Mouse (Mus musculus) forebrain, embryonic 14.5 days (tissue): ENCODE data around the gene Smarcal1. TPM values are rescaled to one million over a fixed set of nuclear protein-coding genes. Genes with fewer than 3 reads are reported as not detected.

ENCODE experiments used
- ATAC-seq: fragments of 200-750 bp; cut with Nextera tagmentation; 2 replicates; pipeline ENCODE4 v1.8.0; 2017; ENCODE audit warnings: mild to moderate bottlenecking, moderate library complexity
- DNase-seq: peaks from one replicate; pipeline ENCODE4 v3.0.0-alpha.2; 2015; ENCODE audit warnings: low spot score
- H3K27ac ChIP-seq: fragments of 300-500 bp; sonication (generic); 2 replicates; pipeline ENCODE4 v1.5.1; 2014; ENCODE audit warnings: low read depth, mild to moderate bottlenecking, control low read depth, low read length, moderate library complexity
- H3K27me3 ChIP-seq: fragments of 300-500 bp; sonication (generic); replicated peaks from 2 replicates; pipeline ENCODE4 v1.6.1; 2014; ENCODE audit warnings: low read length, control low read depth, mixed read lengths; ENCODE audit not compliant: control insufficient read depth, insufficient read depth
- H3K36me3 ChIP-seq: fragments of 300-500 bp; sonication (generic); 2 replicates; pipeline ENCODE4 v1.6.1; 2014; ENCODE audit warnings: low read length, control low read depth; ENCODE audit not compliant: control insufficient read depth, insufficient read depth
- H3K4me1 ChIP-seq: fragments of 300-500 bp; sonication (generic); 2 replicates; pipeline ENCODE4 v1.6.1; 2014; ENCODE audit warnings: antibody characterized with exemption, low read length, control low read depth; ENCODE audit not compliant: control insufficient read depth, insufficient read depth
- H3K4me2 ChIP-seq: fragments of 300-500 bp; sonication (generic); 2 replicates; pipeline ENCODE4 v1.6.1; 2014; ENCODE audit warnings: mild to moderate bottlenecking, control low read depth, low read length
- H3K4me3 ChIP-seq: fragments of 300-500 bp; sonication (generic); 2 replicates; pipeline ENCODE4 v1.5.1; 2014; ENCODE audit warnings: low read depth, low read length, control low read depth
- H3K9ac ChIP-seq: fragments of 300-500 bp; sonication (generic); 2 replicates; pipeline ENCODE4 v1.6.1; 2014; ENCODE audit warnings: mild to moderate bottlenecking, low read length, control low read depth, moderate library complexity
- H3K9me3 ChIP-seq: fragments of 300-500 bp; sonication (generic); replicated peaks from 2 replicates; pipeline ENCODE4 v1.6.1; 2016; ENCODE audit warnings: low read length, control low read depth, mixed read lengths; ENCODE audit not compliant: control insufficient read depth
- WGBS: fragments of 180-500 bp; shearing (Covaris S2); extraction: QIAGEN DNeasy Blood & Tissue Kit; methylation state at CpG from one replicate; pipeline ENCODE4 v1.1.7; 2014; 5-methylcytosine and 5-hydroxymethylcytosine counted together
- polyA plus RNA-seq: library from polyadenylated mRNA; unstranded; fragments of >200 nt; fragmentation: Nextera tagmentation; extraction: Ambion mirVana; gene quantifications from 2 replicates; pipeline ENCODE4 v1.2.1, GENCODE M21; 2014

The Smarcal1 gene
- polyA plus RNA-seq, 1 experiment from 2014 or later: 28.6 TPM

DNA sequence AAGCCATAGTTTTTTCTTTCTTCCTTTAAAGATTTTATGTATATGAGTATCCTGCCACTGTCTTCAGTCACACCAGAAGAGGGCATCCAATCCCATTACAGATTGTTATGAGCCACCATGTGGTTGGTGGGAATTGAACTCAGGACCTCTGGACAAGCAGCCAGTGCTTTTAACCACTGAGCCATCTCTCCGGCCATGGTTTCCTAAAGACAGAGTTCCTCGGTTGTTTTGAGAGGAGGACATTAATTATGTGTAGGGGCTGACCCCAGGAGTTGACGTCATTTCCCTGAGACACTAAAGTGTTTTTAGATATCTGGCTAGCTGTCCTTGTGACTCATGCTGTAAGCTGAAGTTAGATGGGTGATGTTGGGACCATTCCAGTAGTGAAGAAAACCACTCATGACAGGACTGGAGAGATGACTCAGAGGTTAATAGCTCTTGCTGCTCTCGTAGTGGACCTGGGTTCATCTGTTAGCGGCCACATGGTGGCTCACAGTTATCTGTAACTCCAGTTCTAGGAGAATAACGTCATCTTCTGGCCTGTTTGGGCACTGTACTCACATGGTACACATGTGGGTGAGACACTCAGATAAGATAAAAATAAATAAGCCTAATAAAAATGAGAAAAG is 18.6 kb upstream of the Smarcal1 start:
- no peaks in the 10 kb centered on the region for H3K27me3 ChIP-seq
- WGBS: 85% methylated on average over 6 of the region's 6 CpGs
- no peak overlapping the region for H3K27ac ChIP-seq
- ATAC-seq (no peak), DNase-seq (no peak)
- no peaks in the 10 kb centered on the region for H3K4me1 ChIP-seq
- H3K9me3 ChIP-seq: no peaks in the 10 kb centered on the region
- H3K36me3 ChIP-seq: no peaks in the 10 kb centered on the region
- H3K4me3 ChIP-seq: no peak overlapping the region
- H3K4me2 ChIP-seq: no peak overlapping the region
- H3K9ac ChIP-seq: no peak overlapping the region

DNA sequence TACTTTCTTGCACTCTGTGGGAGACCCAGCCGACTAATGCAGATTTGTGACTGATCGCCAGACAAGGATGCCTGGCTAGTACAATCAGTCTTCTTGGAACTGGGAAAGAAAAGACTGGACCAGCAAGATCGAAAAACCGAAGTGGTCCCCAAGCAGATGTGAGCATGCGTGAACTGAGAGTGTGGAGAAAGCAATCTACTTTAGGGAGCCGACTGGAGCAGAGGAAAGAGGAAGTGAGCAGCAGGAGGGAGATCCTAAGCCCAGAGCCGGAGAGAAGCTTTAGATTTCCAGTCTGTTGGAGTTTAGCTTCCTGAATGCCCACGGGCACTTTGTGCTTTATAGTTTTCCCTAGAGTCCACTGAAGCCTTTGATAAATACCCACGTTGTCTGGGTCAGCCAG is 16.0 kb upstream of the Smarcal1 start:
- Histone ChIP-seq H3K9ac (peak overlapping the region; percentile 22; the same call in 1 of the 2 replicates), H3K4me1 (no peaks in the 10 kb centered on the region)
- no peak for ATAC-seq

GRCm38 (mm10) chr1:72568725-72569124 is 14.3 kb upstream of the Smarcal1 start:
- H3K27ac ChIP-seq: no peak overlapping the region
- H3K9ac ChIP-seq: no peak overlapping the region
- H3K9me3 ChIP-seq: no peaks in the 10 kb centered on the region
- H3K27me3 ChIP-seq: no peaks in the 10 kb centered on the region
- 95% methylated on average over 8 of the region's 8 CpGs for WGBS
- no peak overlapping the region for H3K4me3 ChIP-seq
- H3K4me2 ChIP-seq: no peak overlapping the region
- ATAC-seq (no peak), DNase-seq (no peak)
- no peaks in the 10 kb centered on the region for H3K4me1 ChIP-seq
- H3K36me3 ChIP-seq: no peaks in the 10 kb centered on the region

More for the DNA sequence above, 16.0 kb upstream of the Smarcal1 start:
- Histone ChIP-seq H3K9me3 (no peaks in the 10 kb centered on the region), H3K27ac (no peak overlapping the region), H3K27me3 (no peaks in the 10 kb centered on the region), H3K4me2 (peak overlapping the region; percentile 29; the same call in 1 of the 2 replicates), H3K4me3 (no peak overlapping the region), H3K36me3 (no peaks in the 10 kb centered on the region)
- peak; percentile 30 for DNase-seq
- 40% methylated on average over 9 of the region's 9 CpGs for WGBS

DNA sequence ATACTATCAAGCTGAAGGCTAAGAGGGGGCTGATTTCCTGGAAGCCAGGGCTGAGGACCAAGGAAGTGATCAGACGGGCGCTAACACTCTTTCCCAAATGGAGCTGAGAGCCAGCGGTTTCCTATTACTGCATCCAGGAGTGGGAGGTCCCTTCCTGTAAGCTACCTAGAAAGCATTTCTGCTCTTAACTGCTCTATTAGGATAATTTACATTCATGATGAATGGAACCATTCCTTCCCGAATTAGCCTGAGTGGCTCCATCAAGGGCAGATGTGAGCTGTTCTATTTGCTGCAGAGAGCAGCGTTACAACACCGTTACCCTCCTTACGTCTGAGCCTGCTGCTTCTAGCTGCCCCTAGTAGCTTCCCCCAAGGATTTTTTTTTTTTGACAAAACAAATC is 9.0 kb upstream of the Smarcal1 start:
- WGBS: 58% methylated on average over 7 of the region's 7 CpGs
- Histone ChIP-seq H3K36me3 (no peaks in the 10 kb centered on the region), H3K4me2 (no peak overlapping the region), H3K27ac (no peak overlapping the region), H3K4me3 (no peak overlapping the region), H3K27me3 (no peaks in the 10 kb centered on the region), H3K9me3 (no peaks in the 10 kb centered on the region), H3K4me1 (peaks cover 15% of the 10 kb centered on the region), H3K9ac (no peak overlapping the region)
- ATAC-seq (no peak), DNase-seq (peak; percentile 25)

DNA sequence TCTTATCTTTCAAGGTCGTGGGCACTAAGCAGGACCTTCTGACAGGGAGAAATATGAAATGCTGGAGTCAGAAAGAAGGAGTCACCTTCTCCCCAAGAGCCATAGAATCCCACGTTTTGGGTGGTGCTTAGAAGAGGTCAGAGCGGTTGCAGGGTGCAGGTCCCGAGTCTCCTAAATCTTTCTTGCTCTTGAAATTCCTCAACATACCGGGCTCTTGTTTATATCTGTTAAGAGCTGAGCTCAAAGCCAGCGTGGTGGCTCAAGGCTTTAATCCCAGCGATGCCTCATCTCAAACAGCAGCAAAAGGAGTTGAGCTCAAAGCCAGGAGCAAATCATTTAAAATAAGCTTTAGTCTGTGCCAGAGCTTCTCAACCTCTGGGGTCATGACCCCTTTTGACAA is 8.4 kb upstream of the Smarcal1 start:
- Histone ChIP-seq H3K9ac (no peak overlapping the region), H3K4me1 (peaks cover 15% of the 10 kb centered on the region), H3K27ac (no peak overlapping the region), H3K4me2 (no peak overlapping the region), H3K9me3 (no peaks in the 10 kb centered on the region), H3K36me3 (no peaks in the 10 kb centered on the region), H3K4me3 (no peak overlapping the region), H3K27me3 (no peaks in the 10 kb centered on the region)
- no peak for ATAC-seq
- no peak for DNase-seq
- 65% methylated on average over 7 of the region's 7 CpGs for WGBS

GRCm38 (mm10) chr1:72575121-72575520 is 7.9 kb upstream of the Smarcal1 start:
- H3K4me1 ChIP-seq: peaks cover 15% of the 10 kb centered on the region
- H3K4me3 ChIP-seq: no peak overlapping the region
- DNase-seq: peak; percentile 25
- H3K9ac ChIP-seq: no peak overlapping the region
- H3K9me3 ChIP-seq: no peaks in the 10 kb centered on the region
- no peak overlapping the region for H3K4me2 ChIP-seq
- H3K27ac ChIP-seq: no peak overlapping the region
- no peaks in the 10 kb centered on the region for H3K27me3 ChIP-seq
- 66% methylated on average over 4 of the region's 4 CpGs for WGBS
- no peak for ATAC-seq
- H3K36me3 ChIP-seq: no peaks in the 10 kb centered on the region

- Histone ChIP-seq H3K9me3 (no peaks in the 10 kb centered on the region), H3K4me3 (no peak overlapping the region; the same call in 1 of the 2 replicates), H3K9ac (peak overlapping the region; percentile 33; the same call in 1 of the 2 replicates), H3K27me3 (no peaks in the 10 kb centered on the region), H3K36me3 (no peaks in the 10 kb centered on the region), H3K27ac (no peak overlapping the region), H3K4me2 (peak overlapping the region; percentile 27), H3K4me1 (peaks cover 15% of the 10 kb centered on the region)
- peak; percentile 39 for DNase-seq
- peak; percentile 31; the same call in 1 of the 2 replicates for ATAC-seq
- WGBS: 2% methylated on average over 12 of the region's 12 CpGs
These were observed 5.5 kb upstream of the Smarcal1 start for GRCm38 (mm10) chr1:72577481-72577922.

- Histone ChIP-seq H3K36me3 (no peaks in the 10 kb centered on the region), H3K27ac (peak overlapping the region; percentile 58; the same call in 1 of the 2 replicates), H3K4me3 (no peak overlapping the region), H3K4me2 (peak overlapping the region; percentile 37), H3K27me3 (no peaks in the 10 kb centered on the region), H3K9ac (no peak overlapping the region), H3K9me3 (no peaks in the 10 kb centered on the region), H3K4me1 (peaks cover 15% of the 10 kb centered on the region)
- ATAC-seq (no peak), DNase-seq (peak; percentile 44)
- WGBS: 29% methylated on average over 15 of the region's 15 CpGs
These were observed 4.7 kb upstream of the Smarcal1 start for GRCm38 (mm10) chr1:72578351-72578750.

GRCm38 (mm10) chr1:72578806-72579205 is 4.2 kb upstream of the Smarcal1 start:
- H3K4me2 ChIP-seq: peak overlapping the region; percentile 37
- no peak overlapping the region for H3K9ac ChIP-seq
- ATAC-seq: no peak
- peak; percentile 82 for DNase-seq
- no peaks in the 10 kb centered on the region for H3K9me3 ChIP-seq
- H3K4me1 ChIP-seq: peaks cover 17% of the 10 kb centered on the region
- no peaks in the 10 kb centered on the region for H3K27me3 ChIP-seq
- no peaks in the 10 kb centered on the region for H3K36me3 ChIP-seq
- H3K27ac ChIP-seq: peak overlapping the region; percentile 58; the same call in 1 of the 2 replicates
- no peak overlapping the region for H3K4me3 ChIP-seq
- WGBS: 11% methylated on average over 4 of the region's 4 CpGs
